Mouse (Mus musculus): ENCODE results near the gene Tom1.

Tom1 gene

DNA sequence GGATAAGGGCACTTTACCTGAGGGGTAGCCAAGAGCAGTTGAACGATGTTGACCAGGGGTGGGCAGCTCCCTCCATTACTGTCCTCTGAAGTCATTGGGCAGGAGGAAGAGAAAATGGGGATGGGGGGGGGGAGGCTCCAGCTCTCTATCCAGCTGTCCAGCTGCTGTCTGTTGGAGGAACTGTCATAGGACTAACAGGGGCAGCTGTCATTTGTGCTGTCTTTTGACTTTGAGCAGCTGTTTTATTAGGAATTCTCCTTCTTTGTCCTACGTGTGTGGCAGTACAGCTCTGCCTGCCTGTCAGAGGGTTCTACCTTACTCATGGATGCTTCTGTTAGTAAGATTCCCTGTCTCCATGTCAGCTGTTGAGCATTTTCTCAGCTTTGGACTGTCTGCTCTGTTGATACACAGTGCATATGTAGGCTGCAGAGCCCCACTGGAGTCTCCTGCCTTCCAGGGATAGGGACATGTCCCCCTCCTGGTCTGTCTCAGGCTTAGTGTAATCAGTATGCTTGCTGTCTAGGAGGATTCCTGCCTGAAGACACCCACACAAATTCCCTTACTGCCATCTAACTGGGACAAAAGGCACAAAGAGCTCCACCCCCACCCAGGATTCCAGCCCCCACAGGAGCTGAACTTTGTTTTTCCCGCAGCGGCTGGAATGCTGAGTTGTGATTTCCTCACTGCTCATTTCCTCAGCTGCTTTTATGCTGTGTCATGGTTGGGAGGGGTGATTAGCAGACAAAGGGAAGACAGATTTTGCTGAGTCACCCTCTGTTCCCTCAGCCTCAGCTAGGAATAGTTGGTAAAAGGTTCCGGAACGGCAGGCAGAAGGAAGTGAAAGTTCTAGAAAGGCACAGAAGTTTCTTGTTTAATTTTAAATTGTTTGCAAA, 55.7 kb downstream of the Tom1 start:
- peak; percentile 99 for DNase-seq (ENCODE audit: inconsistent ontology term)

DNA sequence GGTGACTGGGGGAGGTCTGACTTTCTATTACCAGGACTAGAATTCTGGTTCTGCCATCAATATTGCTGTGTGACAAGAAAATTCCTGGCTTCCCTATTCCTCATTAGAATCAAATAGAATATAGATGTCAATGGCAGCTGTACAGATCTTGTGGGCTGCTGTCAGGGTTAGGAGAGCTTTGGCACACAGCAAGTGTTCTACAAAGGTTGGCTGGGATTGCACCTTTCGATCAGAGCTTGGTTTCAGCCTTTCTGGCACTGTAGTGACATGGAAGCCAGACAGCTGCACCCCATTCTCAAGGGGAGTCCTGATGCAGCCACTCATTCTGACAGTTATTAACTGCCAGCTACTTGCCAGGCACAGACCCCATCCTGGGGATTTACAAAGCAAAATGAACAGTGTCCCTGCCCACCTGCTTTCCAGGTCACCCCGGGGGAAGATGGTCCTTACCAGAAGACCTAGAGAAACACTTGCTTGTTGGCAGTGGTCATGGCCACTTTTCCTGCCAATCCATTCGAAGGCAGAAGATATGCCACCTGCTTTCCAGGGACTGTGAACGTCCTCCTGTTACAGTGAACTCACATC, 57.4 kb downstream of the Tom1 start:
- DNase-seq (ENCODE audit: inconsistent ontology term): no peak

DNA sequence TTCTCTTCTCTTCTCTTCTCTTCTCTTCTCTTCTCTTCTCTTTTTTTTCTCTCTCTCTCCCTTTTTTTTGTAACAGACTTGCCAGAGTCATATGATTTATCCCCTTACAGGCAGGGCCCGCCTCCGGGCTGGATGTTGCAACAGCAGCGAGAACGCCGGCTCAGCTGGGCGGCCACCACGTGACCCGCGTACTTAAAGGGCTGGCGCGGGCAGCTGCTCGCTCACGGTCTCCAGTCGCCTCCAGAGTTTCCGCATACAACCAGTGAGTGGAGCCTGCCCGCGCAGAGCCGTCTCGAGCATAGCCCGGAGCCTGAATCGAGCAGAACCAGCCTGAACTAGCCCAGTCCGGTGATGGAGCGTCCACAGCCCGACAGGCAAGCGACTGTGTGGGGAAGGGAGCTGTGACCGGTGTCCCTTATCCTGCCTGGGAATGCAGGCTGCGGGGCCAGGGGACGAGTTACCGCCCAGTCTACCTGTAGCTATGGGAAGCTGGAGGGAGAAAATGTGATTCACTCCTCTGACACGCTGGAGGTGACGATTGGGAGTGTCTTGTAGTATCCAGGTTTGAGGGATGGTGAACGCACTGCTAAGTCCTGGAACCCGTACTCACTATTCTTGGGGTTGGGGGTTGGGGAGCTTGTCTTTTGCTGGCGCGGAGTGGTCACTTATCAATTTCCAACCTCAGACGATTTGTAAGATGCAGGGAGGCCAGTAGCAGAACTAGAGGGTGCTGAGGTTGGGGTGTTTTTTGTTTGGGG, 60.1 kb downstream of the Tom1 start, which contains the start of gene Hmox1:
Gene Hmox1 (plus strand): TSS at position 223 of the 758 bp plus-strand sequence.
- peak; percentile 95 for DNase-seq (ENCODE audit: inconsistent ontology term)

DNA sequence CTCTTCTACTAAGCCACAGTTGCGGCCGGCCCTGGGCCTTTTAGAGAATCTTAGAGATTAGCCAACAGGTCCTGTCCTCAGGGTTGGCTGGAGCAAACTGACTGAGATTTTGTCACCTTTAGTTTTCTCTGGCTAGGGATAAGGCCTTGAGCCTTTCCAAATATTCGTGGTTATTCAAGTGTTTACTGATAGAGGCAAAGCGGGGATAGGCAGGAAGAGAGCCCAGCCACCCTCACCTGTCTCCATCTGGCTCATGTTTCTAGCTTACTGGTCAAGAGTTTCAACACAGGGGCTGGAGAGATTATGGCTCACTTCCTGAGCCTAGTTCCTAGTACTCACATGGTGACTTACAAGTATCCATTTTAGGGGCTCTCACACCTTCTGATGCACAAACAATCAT, 69.5 kb downstream of the Tom1 start:
- no peak for DNase-seq (ENCODE audit: inconsistent ontology term)

DNA sequence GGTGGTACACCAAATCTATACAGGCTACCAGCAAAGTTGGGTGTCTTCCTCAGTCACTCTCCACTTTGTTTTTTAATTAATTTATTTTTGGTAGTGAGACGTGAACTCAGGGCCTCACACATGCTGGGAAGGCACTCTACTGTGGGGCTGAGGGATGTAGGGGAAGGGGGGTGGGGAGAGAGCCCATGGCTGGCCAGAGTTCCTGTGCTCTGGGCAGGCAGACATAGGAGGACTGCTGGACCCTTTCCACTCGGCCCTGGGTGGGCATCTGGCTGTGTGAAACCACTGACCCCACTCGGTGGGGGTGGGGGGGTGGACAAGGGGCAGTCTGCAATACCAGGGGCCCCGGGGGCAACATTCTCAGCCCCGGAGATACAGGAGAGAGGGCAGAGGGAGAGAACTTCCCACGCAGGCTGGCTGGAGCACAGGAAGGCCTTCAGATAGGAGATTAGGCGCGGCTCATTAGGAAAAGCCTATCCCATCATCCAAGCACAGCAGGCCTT, 69.9 kb downstream of the Tom1 start:
- DNase-seq (ENCODE audit: inconsistent ontology term): peak; percentile 7

DNA sequence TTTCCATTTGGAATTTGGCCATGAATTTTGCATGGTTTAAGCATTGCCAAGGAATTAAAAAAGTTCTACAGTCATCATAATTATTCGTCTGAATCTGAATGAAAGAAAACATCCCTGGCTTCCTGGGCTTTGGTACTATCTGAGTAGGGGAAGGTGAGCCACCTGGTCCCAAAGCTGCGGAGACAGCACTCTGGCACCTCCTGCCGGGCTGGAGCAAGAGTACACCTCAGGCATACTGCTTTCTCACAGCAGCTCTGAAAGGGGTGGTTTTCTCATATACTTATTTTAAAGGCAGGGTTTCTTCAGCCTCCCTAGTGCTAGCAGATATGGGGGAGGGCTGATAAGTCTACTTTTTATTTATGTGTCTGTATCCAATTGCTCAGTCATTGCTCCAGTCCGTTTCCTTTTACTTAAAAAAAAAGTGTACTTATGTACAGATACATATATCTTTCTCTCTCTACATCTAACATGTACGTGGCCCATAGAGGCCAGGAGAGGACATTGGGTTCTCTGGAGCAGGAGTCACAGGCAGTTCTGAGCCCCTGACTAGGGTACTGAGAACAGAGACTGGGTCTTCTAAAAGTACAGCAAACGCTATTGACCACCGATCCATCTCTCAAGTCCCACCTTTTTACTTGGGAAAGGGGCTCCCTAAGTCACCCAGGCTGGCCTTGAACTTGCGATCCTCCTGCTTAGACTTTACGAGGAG, 75.2 kb downstream of the Tom1 start:
- DNase-seq (ENCODE audit: inconsistent ontology term): peak; percentile 79

DNA sequence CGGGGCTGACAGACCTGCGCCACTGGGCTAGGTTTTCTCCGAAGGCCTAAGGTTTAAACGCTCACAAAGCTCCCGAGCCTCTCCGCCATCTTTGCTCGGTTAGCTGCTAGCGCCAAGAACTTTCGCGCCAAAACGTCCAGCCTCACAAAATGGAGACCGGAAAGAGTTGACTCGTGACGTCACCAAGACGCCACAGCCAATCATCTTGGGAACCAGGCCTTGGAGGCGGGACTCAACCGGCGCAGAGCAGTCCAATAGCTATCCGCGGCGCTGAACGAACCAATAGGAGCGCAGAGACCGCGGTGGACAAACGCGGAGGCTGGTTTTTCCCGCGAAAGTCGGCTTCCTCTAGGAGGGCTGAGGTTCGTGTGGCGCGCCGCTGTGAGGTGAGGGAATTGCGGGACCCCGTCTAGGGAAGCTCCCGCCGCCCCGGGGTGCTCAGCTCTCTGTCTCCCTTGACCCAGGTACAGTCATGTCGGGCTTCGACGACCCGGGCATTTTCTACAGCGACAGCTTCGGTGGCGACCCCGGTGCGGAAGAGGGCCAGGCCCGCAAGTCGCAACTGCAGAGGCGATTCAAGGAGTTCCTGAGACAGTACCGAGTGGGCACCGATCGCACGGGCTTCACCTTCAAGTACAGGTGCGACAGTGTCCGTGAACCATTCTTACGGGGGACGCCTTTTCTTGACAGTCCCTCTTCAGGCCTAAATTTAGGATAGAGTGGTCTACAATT, 75.9 kb downstream of the Tom1 start, which contains the start of gene Mcm5:
Gene Mcm5 (plus strand): TSS at position 334 of the 732 bp plus-strand sequence.
- DNase-seq (ENCODE audit: inconsistent ontology term): peak; percentile 96

DNA sequence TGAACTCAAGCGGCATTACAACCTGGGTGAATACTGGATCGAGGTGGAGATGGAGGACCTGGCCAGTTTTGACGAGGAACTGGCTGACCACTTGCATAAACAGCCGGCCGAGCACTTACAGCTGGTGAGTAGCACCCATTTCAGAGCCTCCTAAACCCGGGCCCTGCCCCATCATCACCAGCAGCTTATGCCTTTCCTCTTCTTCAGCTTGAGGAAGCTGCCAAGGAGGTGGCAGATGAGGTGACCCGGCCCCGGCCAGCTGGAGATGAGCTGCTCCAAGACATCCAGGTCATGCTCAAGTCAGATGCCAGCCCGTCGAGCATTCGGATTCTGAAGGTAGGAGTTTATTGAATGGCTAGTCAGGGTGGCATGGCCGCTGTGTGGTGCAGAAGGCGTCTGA, 76.6 kb downstream of the Tom1 start:
- no peak for DNase-seq (ENCODE audit: inconsistent ontology term)

DNA sequence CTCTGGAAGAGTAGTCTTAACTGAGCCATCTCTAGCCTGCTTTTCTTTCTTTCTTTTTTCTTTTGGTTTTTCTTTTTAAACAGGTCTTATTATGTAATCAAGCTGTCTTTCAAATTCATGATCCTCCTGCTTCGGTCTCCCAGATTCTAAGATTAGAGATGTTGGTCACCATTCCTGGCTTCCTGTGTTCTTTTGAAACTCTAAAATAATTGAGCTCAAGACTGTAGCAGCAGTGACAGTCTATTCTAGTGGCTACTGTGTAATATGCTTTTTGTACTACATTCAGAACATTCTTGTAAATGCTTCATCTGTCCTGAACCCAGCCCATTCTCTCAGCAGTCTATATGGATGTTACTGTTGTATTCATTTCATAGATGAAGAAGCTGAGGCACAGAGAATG, 85.0 kb downstream of the Tom1 start:
- DNase-seq (ENCODE audit: inconsistent ontology term): no peak

DNA sequence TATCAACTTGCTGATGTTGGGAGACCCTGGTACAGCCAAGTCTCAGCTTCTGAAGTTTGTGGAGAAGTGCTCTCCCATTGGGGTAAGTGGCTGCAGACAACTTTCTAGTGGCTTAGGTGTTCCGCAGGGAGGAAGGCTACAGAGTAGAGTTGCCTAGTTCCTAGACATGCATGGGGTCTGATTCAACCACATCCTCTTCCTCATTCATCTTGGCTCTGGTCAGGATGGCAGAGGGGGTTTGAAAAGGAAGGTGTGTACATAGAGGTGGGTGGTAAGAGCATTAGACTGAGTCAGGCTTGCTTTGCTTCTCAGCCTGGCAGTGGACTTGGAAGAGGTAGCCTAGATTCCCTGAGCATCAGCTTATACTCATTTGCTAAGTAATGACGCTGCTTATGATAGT, 85.8 kb downstream of the Tom1 start:
- no peak for DNase-seq (ENCODE audit: inconsistent ontology term)

Data from Muller cell, postnatal 12 days (primary cell).